Mouse (Mus musculus): Measurements from ENCODE around the gene Spock1.

GRCm38 (mm10) chr13:57676820-57677219, 231.3 kb downstream of the Spock1 start:
- TF ChIP-seq CTCF (conservative IDR thresholded peaks at IDR 0.05 in 1 of 2, IDR thresholded peaks at IDR 0.05 in 1 of 2; ENCODE audit: low read depth in 2 of 2, low read length in 2 of 2) (no peak), ZKSCAN1 (IDR thresholded peaks at IDR 0.05; ENCODE audit: borderline replicate concordance, low read depth, low read length) (no peak), POLR2A (IDR thresholded peaks at IDR 0.05; ENCODE audit: low read depth, low read length) (no peak), CHD1 (IDR thresholded peaks at IDR 0.05; ENCODE audit: low read depth, low read length) (no peak), MAZ (IDR thresholded peaks at IDR 0.05; ENCODE audit: low read depth, low read length) (no peak), USF2 (conservative IDR thresholded peaks at IDR 0.05; ENCODE audit: low read depth, low read length) (no peak), EP300 (IDR thresholded peaks at IDR 0.05; ENCODE audit: low read length) (no peak), MYC (IDR thresholded peaks at IDR 0.05; ENCODE audit: low read depth, low read length) (no peak), MAFK (IDR thresholded peaks at IDR 0.05; ENCODE audit: insufficient replicate concordance, low read length) (no peak), ETS1 (conservative IDR thresholded peaks at IDR 0.05; ENCODE audit: low read depth, low read length) (no peak)
